Mouse (Mus musculus): Measurements from ENCODE around the gene Ascl5. TPM values are rescaled to one million over a fixed set of nuclear protein-coding genes. Genes with fewer than 3 reads are reported as not detected.

Ascl5 gene
- total and polyA plus RNA-seq, 2 experiments: not detected

- TF ChIP-seq POLR2A (IDR thresholded peaks at IDR 0.05; ENCODE audit: extremely low read depth, insufficient read depth, low read length) (no peak), CTCF (IDR thresholded peaks at IDR 0.05; ENCODE audit: low read depth, low read length) (no peak)
- Histone ChIP-seq H3K79me2 (ENCODE audit: control insufficient read depth, insufficient read depth, low read length) (no peaks in the 10 kb centered on the region), H3K4me1 (ENCODE audit: control insufficient read depth, insufficient read depth, low read length) (no peaks in the 10 kb centered on the region), H3K27ac (replicated peaks; ENCODE audit: insufficient read depth, low read depth, low read length) (no peak overlapping the region), H3K4me3 (ENCODE audit: insufficient read depth, low read depth, low read length) (no peak overlapping the region), H3K9ac (ENCODE audit: low read depth, low read length) (no peak overlapping the region), H3K27me3 (ENCODE audit: control insufficient read depth, insufficient read depth, low read length) (no peaks in the 10 kb centered on the region), H3K36me3 (ENCODE audit: control insufficient read depth, insufficient read depth, low read length) (no peaks in the 10 kb centered on the region)
- no peak for DNase-seq (ENCODE audit: extremely low read depth, low read depth, low spot score)
- 79% methylated on average over 3 of the region's 3 CpGs for WGBS
Observed at GRCm38 (mm10) chr1:136085988-136086685, 35.5 kb downstream of the Ascl5 start.

- 78% methylated on average over 9 of the region's 9 CpGs for WGBS
- H3K4me1 ChIP-seq (ENCODE audit: control insufficient read depth, insufficient read depth, low read length): no peaks in the 10 kb centered on the region
Observed at GRCm38 (mm10) chr1:136089368-136090165, 39.0 kb downstream of the Ascl5 start.

GRCm38 (mm10) chr1:136093726-136094125, 43.1 kb downstream of the Ascl5 start:
- no peak for TF ChIP-seq POLR2A (IDR thresholded peaks at IDR 0.05; ENCODE audit: extremely low read depth, insufficient read depth, low read length)
- no peak for TF ChIP-seq CTCF (IDR thresholded peaks at IDR 0.05; ENCODE audit: low read depth, low read length)
- H3K27ac ChIP-seq (replicated peaks; ENCODE audit: insufficient read depth, low read depth, low read length): no peak overlapping the region
- no peaks in the 10 kb centered on the region for H3K27me3 ChIP-seq (ENCODE audit: control insufficient read depth, insufficient read depth, low read length)
- H3K4me3 ChIP-seq (ENCODE audit: insufficient read depth, low read depth, low read length): no peak overlapping the region
- 68% methylated on average over 3 of the region's 3 CpGs for WGBS
- H3K79me2 ChIP-seq (ENCODE audit: control insufficient read depth, insufficient read depth, low read length): no peaks in the 10 kb centered on the region
- H3K4me1 ChIP-seq (ENCODE audit: control insufficient read depth, insufficient read depth, low read length): no peaks in the 10 kb centered on the region
- H3K9ac ChIP-seq (ENCODE audit: low read depth, low read length): no peak overlapping the region
- no peaks in the 10 kb centered on the region for H3K36me3 ChIP-seq (ENCODE audit: control insufficient read depth, insufficient read depth, low read length)
- no peak for DNase-seq (ENCODE audit: extremely low read depth, low read depth, low spot score)

More at GRCm38 (mm10) chr1:136089368-136090165, 39.0 kb downstream of the Ascl5 start:
- Histone ChIP-seq H3K27me3 (ENCODE audit: control insufficient read depth, insufficient read depth, low read length) (no peaks in the 10 kb centered on the region), H3K9ac (ENCODE audit: low read depth, low read length) (no peak overlapping the region), H3K27ac (replicated peaks; ENCODE audit: insufficient read depth, low read depth, low read length) (no peak overlapping the region), H3K36me3 (ENCODE audit: control insufficient read depth, insufficient read depth, low read length) (no peaks in the 10 kb centered on the region), H3K4me3 (ENCODE audit: insufficient read depth, low read depth, low read length) (no peak overlapping the region), H3K79me2 (ENCODE audit: control insufficient read depth, insufficient read depth, low read length) (no peaks in the 10 kb centered on the region)
- TF ChIP-seq CTCF (IDR thresholded peaks at IDR 0.05; ENCODE audit: low read depth, low read length): no peak
- no peak for TF ChIP-seq POLR2A (IDR thresholded peaks at IDR 0.05; ENCODE audit: extremely low read depth, insufficient read depth, low read length)
- no peak for DNase-seq (ENCODE audit: extremely low read depth, low read depth, low spot score)

- H3K4me3 ChIP-seq (ENCODE audit: insufficient read depth, low read depth, low read length): no peak overlapping the region
- H3K36me3 ChIP-seq (ENCODE audit: control insufficient read depth, insufficient read depth, low read length): no peaks in the 10 kb centered on the region
- no peak for DNase-seq (ENCODE audit: extremely low read depth, low read depth, low spot score)
- no peak overlapping the region for H3K27ac ChIP-seq (replicated peaks; ENCODE audit: insufficient read depth, low read depth, low read length)
- no peak for TF ChIP-seq CTCF (IDR thresholded peaks at IDR 0.05; ENCODE audit: low read depth, low read length)
- TF ChIP-seq POLR2A (IDR thresholded peaks at IDR 0.05; ENCODE audit: extremely low read depth, insufficient read depth, low read length): no peak
- no peaks in the 10 kb centered on the region for H3K27me3 ChIP-seq (ENCODE audit: control insufficient read depth, insufficient read depth, low read length)
- 78% methylated on average over 5 of the region's 5 CpGs for WGBS
- no peaks in the 10 kb centered on the region for H3K4me1 ChIP-seq (ENCODE audit: control insufficient read depth, insufficient read depth, low read length)
- no peak overlapping the region for H3K9ac ChIP-seq (ENCODE audit: low read depth, low read length)
- H3K79me2 ChIP-seq (ENCODE audit: control insufficient read depth, insufficient read depth, low read length): no peaks in the 10 kb centered on the region
Observed at GRCm38 (mm10) chr1:136094807-136095206, 44.2 kb downstream of the Ascl5 start.

Other genes starting within 250 kb of the Ascl5 start
- gene Lad1, start 232.2 kb upstream of the Ascl5 start, total RNA-seq (2014; rRNA removed): 0.54 and 0.55 TPM in 2 replicates
- 3.4 and 6.4 TPM in 2 replicates for gene Lad1, start 232.2 kb upstream of the Ascl5 start, polyA plus RNA-seq (2012; rRNA removed)
- gene Tnnt2, start 214.4 kb upstream of the Ascl5 start, total RNA-seq (2014; rRNA removed): 0.46 and 0.54 TPM in 2 replicates
- gene Tnnt2, start 214.4 kb upstream of the Ascl5 start, polyA plus RNA-seq (2012; rRNA removed): 0.06 and 0.09 TPM in 2 replicates
- 0.09 TPM in 1 of 2 replicates, not detected in the other for gene Pkp1, start 131.6 kb upstream of the Ascl5 start, total RNA-seq (2014; rRNA removed)
- gene Pkp1, start 131.6 kb upstream of the Ascl5 start, polyA plus RNA-seq (2012; rRNA removed): 0.13 TPM in 1 of 2 replicates, not detected in the other
- not detected in 2 replicates for gene Igfn1, start 44.5 kb upstream of the Ascl5 start, total RNA-seq (2014; rRNA removed)
- gene Igfn1, start 44.5 kb upstream of the Ascl5 start, polyA plus RNA-seq (2012; rRNA removed): not detected in 2 replicates
- gene Tmem9, start 42.7 kb upstream of the Ascl5 start, total RNA-seq (2014; rRNA removed): 18.2 and 20.1 TPM in 2 replicates
- 32.3 and 39.1 TPM in 2 replicates for gene Tmem9, start 42.7 kb upstream of the Ascl5 start, polyA plus RNA-seq (2012; rRNA removed)
- 0.13 and 0.65 TPM in 2 replicates for gene Cacna1s, start 1.9 kb downstream of the Ascl5 start, total RNA-seq (2014; rRNA removed)
- gene Cacna1s, start 1.9 kb downstream of the Ascl5 start, polyA plus RNA-seq (2012; rRNA removed): not detected in 2 replicates
- 0.74 and 0.94 TPM in 2 replicates for gene Kif21b, start 80.6 kb downstream of the Ascl5 start, total RNA-seq (2014; rRNA removed)
- gene Kif21b, start 80.6 kb downstream of the Ascl5 start, polyA plus RNA-seq (2012; rRNA removed): 0.82 and 1.5 TPM in 2 replicates
- not detected in 2 replicates for gene Mroh3, start 162.0 kb downstream of the Ascl5 start, total RNA-seq (2014; rRNA removed)
- gene Mroh3, start 162.0 kb downstream of the Ascl5 start, polyA plus RNA-seq (2012; rRNA removed): not detected in 2 replicates
- 0.07 TPM in 1 of 2 replicates, not detected in the other for gene Inava, start 183.5 kb downstream of the Ascl5 start, total RNA-seq (2014; rRNA removed)
- 0.07 and 0.10 TPM in 2 replicates for gene Inava, start 183.5 kb downstream of the Ascl5 start, polyA plus RNA-seq (2012; rRNA removed)
- not detected in 2 replicates for gene Gpr25, start 210.1 kb downstream of the Ascl5 start, total RNA-seq (2014; rRNA removed)
- gene Gpr25, start 210.1 kb downstream of the Ascl5 start, polyA plus RNA-seq (2012; rRNA removed): 0.16 and 0.32 TPM in 2 replicates

Data from liver, adult 2 months (tissue).